Mouse (Mus musculus) adrenal gland, postnatal 10 days (tissue): ENCODE results near the gene Vmn1r127. TPM values are rescaled to one million over a fixed set of nuclear protein-coding genes. Genes with fewer than 3 reads are reported as not detected.
"Not testable (repeated sequence)": the region's sequence is repeated elsewhere in the genome, so short reads cannot be mapped to it uniquely, and the experiment has no call there.

Experiments
- DNase-seq: peaks from one replicate; pipeline ENCODE4 v3.0.0; 2021; ENCODE audit warnings: mixed read lengths
- long read RNA-seq, 2 experiments: library from polyadenylated mRNA; stranded (forward); transcript quantifications; one replicate each; pipeline ENCODE4 v2.0.0; 2021
- total RNA-seq, 2 experiments: library from RNA; stranded (reverse); gene quantifications; 2 replicates each; pipeline ENCODE4 v1.2.3; 2021

The Vmn1r127 gene
- total RNA-seq = not detected
- long read RNA-seq, experiment 1 = 0 reads
- long read RNA-seq, experiment 2 = 0 reads

GRCm38 (mm10) chr7:21319761-21320160 lies at the start of gene Vmn1r127:
Gene Vmn1r127, minus strand, starts transcription at chr7:21319861.
- not testable (repeated sequence) for DNase-seq

GRCm38 (mm10) chr7:21361191-21361590 lies 41.5 kb upstream of the Vmn1r127 start, which contains the start of gene Vmn1r129:
Gene Vmn1r129, minus strand, starts transcription at chr7:21361291.
- DNase-seq = not testable (repeated sequence)

GRCm38 (mm10) chr7:21349073-21349472 lies 29.4 kb upstream of the Vmn1r127 start, which contains the start of gene Vmn1r128:
Gene Vmn1r128, plus strand, starts transcription at chr7:21349373.
- not testable (repeated sequence) for DNase-seq

- DNase-seq = not testable (repeated sequence)
Measured at GRCm38 (mm10) chr7:21301367-21301766, 18.3 kb downstream of the Vmn1r127 start, which contains the start of gene Vmn1r126. Gene Vmn1r126, minus strand, starts transcription at chr7:21301467.

- not testable (repeated sequence) for DNase-seq
Measured at GRCm38 (mm10) chr7:21271879-21272278, 47.8 kb downstream of the Vmn1r127 start, which contains the start of gene Vmn1r125. Gene Vmn1r125, plus strand, starts transcription at chr7:21272179.

Other genes with a start within 250 kb of the Vmn1r127 start
- not detected for gene Vmn1r121, start 221.3 kb downstream of the Vmn1r127 start, total RNA-seq
- not detected for gene Vmn1r122, start 185.7 kb downstream of the Vmn1r127 start, total RNA-seq
- gene Vmn1r123, start 157.7 kb downstream of the Vmn1r127 start, total RNA-seq = not detected
- not detected for gene Gm5157, start 129.4 kb downstream of the Vmn1r127 start, total RNA-seq
- not detected for gene Vmn1r124, start 59.2 kb downstream of the Vmn1r127 start, total RNA-seq
- not detected for gene Vmn1r125, start 47.7 kb downstream of the Vmn1r127 start, total RNA-seq
- not detected for gene Vmn1r126, start 18.4 kb downstream of the Vmn1r127 start, total RNA-seq
- not detected for gene Vmn1r128, start 29.5 kb upstream of the Vmn1r127 start, total RNA-seq
- gene Vmn1r129, start 41.4 kb upstream of the Vmn1r127 start, total RNA-seq = not detected
- gene Gm6882, start 112.9 kb upstream of the Vmn1r127 start, total RNA-seq = not detected
- not detected for gene Vmn1r130, start 191.9 kb upstream of the Vmn1r127 start, total RNA-seq
- not detected for gene Vmn1r131, start 226.2 kb upstream of the Vmn1r127 start, total RNA-seq